Mouse (Mus musculus) embryonic facial prominence, embryonic 15.5 days (tissue): ENCODE results near the gene Pole2. TPM values are rescaled to one million over a fixed set of nuclear protein-coding genes. Genes with fewer than 3 reads are reported as not detected.

Source experiments
- ATAC-seq: fragments of 200-750 bp; cut with Nextera tagmentation; 2 replicates; pipeline ENCODE4 v1.8.0; 2017; ENCODE audit warnings: low read depth, moderate TSS enrichment; ENCODE audit not compliant: insufficient number of reproducible peaks, low FRiP score, low TSS enrichment
- H3K27ac ChIP-seq: fragments of 300-500 bp; sonication (generic); replicated peaks from 2 replicates; pipeline ENCODE4 v1.5.1; 2015; ENCODE audit warnings: mild to moderate bottlenecking, inconsistent platforms
- H3K27me3 ChIP-seq: fragments of 300-500 bp; sonication (generic); 2 replicates; pipeline ENCODE4 v1.6.1; 2015; ENCODE audit warnings: inconsistent platforms
- H3K36me3 ChIP-seq: fragments of 300-500 bp; sonication (generic); 2 replicates; pipeline ENCODE4 v1.6.1; 2015; ENCODE audit warnings: mild to moderate bottlenecking, inconsistent platforms
- H3K4me1 ChIP-seq: fragments of 300-500 bp; sonication (generic); 2 replicates; pipeline ENCODE4 v1.6.1; 2015; ENCODE audit warnings: inconsistent platforms
- H3K4me2 ChIP-seq: fragments of 300-500 bp; sonication (generic); replicated peaks from 2 replicates; pipeline ENCODE4 v1.6.1; 2015; ENCODE audit warnings: mild to moderate bottlenecking, inconsistent platforms
- H3K4me3 ChIP-seq: fragments of 300-500 bp; sonication (generic); replicated peaks from 2 replicates; pipeline ENCODE4 v1.5.1; 2015; ENCODE audit warnings: mild to moderate bottlenecking, inconsistent platforms
- H3K9ac ChIP-seq: fragments of 300-500 bp; sonication (generic); 2 replicates; pipeline ENCODE4 v1.6.1; 2015; ENCODE audit warnings: inconsistent platforms
- H3K9me3 ChIP-seq: fragments of 300-500 bp; sonication (generic); replicated peaks from 2 replicates; pipeline ENCODE4 v1.6.1; 2016; ENCODE audit warnings: inconsistent platforms
- WGBS: fragments of 180-500 bp; shearing (Covaris S2); methylation state at CpG from one replicate; pipeline ENCODE4 v1.1.7; 2015; 5-methylcytosine and 5-hydroxymethylcytosine counted together
- polyA plus RNA-seq: library from polyadenylated mRNA; unstranded; fragments of >200 nt; fragmentation: Nextera tagmentation; extraction: Ambion mirVana; gene quantifications from 2 replicates; pipeline ENCODE4 v1.2.1, GENCODE M21; 2015

The Pole2 gene
- polyA plus RNA-seq, 1 experiment from 2014 or later: 20.1 TPM

DNA sequence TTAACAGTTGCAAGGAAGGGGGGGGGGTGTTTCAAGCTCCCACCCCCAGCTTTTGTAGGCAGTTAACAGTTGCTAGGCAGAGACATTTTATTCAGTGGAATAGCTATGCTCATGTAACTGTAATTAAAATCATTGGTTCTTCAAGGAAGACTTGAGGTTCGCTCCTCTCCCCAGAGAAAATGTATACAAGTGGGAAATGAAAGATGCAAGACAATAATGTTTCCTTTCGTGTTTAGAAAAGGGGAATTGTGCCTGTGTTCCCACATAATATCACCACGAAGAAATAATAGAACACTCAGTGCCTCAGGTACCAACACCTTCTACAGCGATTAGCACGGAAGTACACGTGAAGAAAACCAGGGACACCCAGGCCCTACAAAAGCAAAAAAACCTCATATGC, 12.9 kb upstream of the Pole2 start, which contains the start of gene Klhdc1:
TSS of gene Klhdc1 (plus strand) at position 301 of the 400 bp plus-strand sequence.
- ATAC-seq: no peak
- Histone ChIP-seq H3K9me3 (no peaks in the 10 kb centered on the region), H3K27me3 (no peaks in the 10 kb centered on the region), H3K4me3 (peak within 1 kb of the TSS; percentile 79), H3K4me1 (peaks cover 5% of the 10 kb centered on the region), H3K27ac (peak within 1 kb of the TSS; percentile 86), H3K9ac (peak within 1 kb of the TSS; percentile 71), H3K4me2 (peak within 1 kb of the TSS; percentile 74), H3K36me3 (no peaks in the 10 kb centered on the region)
- 63% methylated on average over 6 of the region's 6 CpGs for WGBS

GRCm38 (mm10) chr12:69238284-69238683, 10.3 kb upstream of the Pole2 start:
- no peak overlapping the region for H3K4me3 ChIP-seq
- H3K27me3 ChIP-seq: no peaks in the 10 kb centered on the region
- no peak overlapping the region for H3K27ac ChIP-seq
- peaks cover 5% of the 10 kb centered on the region for H3K4me1 ChIP-seq
- no peaks in the 10 kb centered on the region for H3K36me3 ChIP-seq
- no peak overlapping the region for H3K4me2 ChIP-seq
- H3K9ac ChIP-seq: no peak overlapping the region
- WGBS: 36% methylated on average over 3 of the region's 3 CpGs
- no peak for ATAC-seq
- H3K9me3 ChIP-seq: no peaks in the 10 kb centered on the region

GRCm38 (mm10) chr12:69235782-69236181, 7.8 kb upstream of the Pole2 start:
- Histone ChIP-seq H3K4me1 (no peaks in the 10 kb centered on the region; the same call in 1 of the 2 replicates), H3K27me3 (no peaks in the 10 kb centered on the region), H3K4me2 (no peak overlapping the region), H3K4me3 (no peak overlapping the region), H3K9ac (no peak overlapping the region), H3K36me3 (no peaks in the 10 kb centered on the region), H3K27ac (no peak overlapping the region), H3K9me3 (no peaks in the 10 kb centered on the region)
- WGBS: 85% methylated on average over 6 of the region's 6 CpGs
- no peak for ATAC-seq

GRCm38 (mm10) chr12:69229251-69229650, 1.3 kb upstream of the Pole2 start:
- Histone ChIP-seq H3K4me3 (no peak overlapping the region), H3K9ac (no peak overlapping the region), H3K36me3 (peaks cover 14% of the 10 kb centered on the region), H3K27ac (no peak overlapping the region), H3K27me3 (no peaks in the 10 kb centered on the region), H3K9me3 (no peaks in the 10 kb centered on the region), H3K4me2 (no peak overlapping the region), H3K4me1 (peaks cover 8% of the 10 kb centered on the region; the same call in 1 of the 2 replicates)
- ATAC-seq: no peak
- WGBS: 61% methylated on average over 2 of the region's 2 CpGs

- H3K27ac ChIP-seq: no peak overlapping the region
- no peaks in the 10 kb centered on the region for H3K4me1 ChIP-seq
- no peak overlapping the region for H3K4me3 ChIP-seq
- no peak overlapping the region for H3K4me2 ChIP-seq
- ATAC-seq: no peak
- no peaks in the 10 kb centered on the region for H3K27me3 ChIP-seq
- H3K36me3 ChIP-seq: peaks cover 45% of the 10 kb centered on the region
- no peaks in the 10 kb centered on the region for H3K9me3 ChIP-seq
- H3K9ac ChIP-seq: no peak overlapping the region
- 87% methylated on average over 19 of the region's 19 CpGs for WGBS
These were observed 7.2 kb downstream of the Pole2 start for GRCm38 (mm10) chr12:69220613-69221277.

GRCm38 (mm10) chr12:69216587-69216986, 11.4 kb downstream of the Pole2 start:
- Histone ChIP-seq H3K27me3 (no peaks in the 10 kb centered on the region), H3K36me3 (peaks cover 56% of the 10 kb centered on the region), H3K4me2 (no peak overlapping the region), H3K27ac (no peak overlapping the region), H3K9me3 (no peaks in the 10 kb centered on the region), H3K9ac (no peak overlapping the region), H3K4me1 (no peaks in the 10 kb centered on the region), H3K4me3 (no peak overlapping the region)
- no peak for ATAC-seq
- 95% methylated on average over 7 of the region's 7 CpGs for WGBS

- Histone ChIP-seq H3K4me3 (no peak overlapping the region), H3K27me3 (no peaks in the 10 kb centered on the region), H3K36me3 (peaks cover 45% of the 10 kb centered on the region), H3K4me1 (no peaks in the 10 kb centered on the region), H3K27ac (peak overlapping the region; percentile 49; the same call in 1 of the 2 replicates), H3K9ac (no peak overlapping the region), H3K9me3 (no peaks in the 10 kb centered on the region), H3K4me2 (no peak overlapping the region)
- 84% methylated on average over 3 of the region's 3 CpGs for WGBS
- no peak for ATAC-seq
These were observed 12.8 kb downstream of the Pole2 start for GRCm38 (mm10) chr12:69215000-69215785.

GRCm38 (mm10) chr12:69214393-69214792, 13.6 kb downstream of the Pole2 start:
- H3K4me3 ChIP-seq: no peak overlapping the region
- no peak overlapping the region for H3K4me2 ChIP-seq
- no peak overlapping the region for H3K9ac ChIP-seq
- WGBS: 92% methylated on average over 7 of the region's 7 CpGs
- ATAC-seq: no peak
- H3K27ac ChIP-seq: no peak overlapping the region
- H3K9me3 ChIP-seq: no peaks in the 10 kb centered on the region
- H3K4me1 ChIP-seq: no peaks in the 10 kb centered on the region
- H3K36me3 ChIP-seq: peaks cover 39% of the 10 kb centered on the region
- no peaks in the 10 kb centered on the region for H3K27me3 ChIP-seq

GRCm38 (mm10) chr12:69213186-69213777, 14.7 kb downstream of the Pole2 start:
- WGBS: 93% methylated on average over 13 of the region's 13 CpGs
- Histone ChIP-seq H3K4me2 (no peak overlapping the region), H3K4me1 (no peaks in the 10 kb centered on the region), H3K4me3 (no peak overlapping the region), H3K36me3 (peaks cover 40% of the 10 kb centered on the region), H3K9ac (no peak overlapping the region), H3K27ac (no peak overlapping the region), H3K9me3 (no peaks in the 10 kb centered on the region), H3K27me3 (no peaks in the 10 kb centered on the region)
- no peak for ATAC-seq

GRCm38 (mm10) chr12:69211057-69211456, 16.9 kb downstream of the Pole2 start:
- WGBS: 79% methylated on average over 5 of the region's 5 CpGs
- H3K27ac ChIP-seq: no peak overlapping the region

More at GRCm38 (mm10) chr12:69211057-69211456, 16.9 kb downstream of the Pole2 start:
- Histone ChIP-seq H3K4me3 (no peak overlapping the region), H3K4me1 (no peaks in the 10 kb centered on the region), H3K9me3 (no peaks in the 10 kb centered on the region), H3K4me2 (no peak overlapping the region), H3K27me3 (no peaks in the 10 kb centered on the region), H3K9ac (no peak overlapping the region), H3K36me3 (peaks cover 47% of the 10 kb centered on the region)
- ATAC-seq: no peak
